Mouse (Mus musculus) forebrain, embryonic 15.5 days (tissue): Measurements from ENCODE around the gene Cklf. TPM values are rescaled to one million over a fixed set of nuclear protein-coding genes. Genes with fewer than 3 reads are reported as not detected.

Experiments
- polyA plus RNA-seq: library from polyadenylated mRNA; unstranded; fragments of >200 nt; fragmentation: Nextera tagmentation; extraction: Ambion mirVana; gene quantifications from 2 replicates; pipeline ENCODE4 v1.2.1, GENCODE M21; 2015

Cklf gene
- polyA plus RNA-seq, 1 experiment from 2014 or later: 31.9 TPM

Other genes with a start within 250 kb of the Cklf start
- gene Cdh5, start 149.2 kb upstream of the Cklf start, polyA plus RNA-seq: 9.0 and 9.3 TPM in 2 replicates
- gene Bean1, start 80.4 kb upstream of the Cklf start, polyA plus RNA-seq: 2.1 and 2.2 TPM in 2 replicates
- 46.8 and 50.8 TPM in 2 replicates for gene Tk2, start 2.3 kb upstream of the Cklf start, polyA plus RNA-seq
- gene Cmtm2a, start 42.3 kb downstream of the Cklf start, polyA plus RNA-seq: not detected in 2 replicates
- not detected in 2 replicates for gene Gm45711, start 59.2 kb downstream of the Cklf start, polyA plus RNA-seq
- not detected in 2 replicates for gene Cmtm1, start 59.3 kb downstream of the Cklf start, polyA plus RNA-seq
- gene Gm11020, start 70.7 kb downstream of the Cklf start, polyA plus RNA-seq: not detected in 2 replicates
- not detected in 2 replicates for gene Cmtm2b, start 71.4 kb downstream of the Cklf start, polyA plus RNA-seq
- 32.7 and 34.3 TPM in 2 replicates for gene Cmtm3, start 88.5 kb downstream of the Cklf start, polyA plus RNA-seq
- 2.6 and 2.9 TPM in 2 replicates for gene Cmtm4, start 144.9 kb downstream of the Cklf start, polyA plus RNA-seq
- gene Dync1li2, start 192.2 kb downstream of the Cklf start, polyA plus RNA-seq: 124 and 128 TPM in 2 replicates